Mouse (Mus musculus): ENCODE measurements around the gene Syndig1l. TPM values are rescaled to one million over a fixed set of nuclear protein-coding genes. Genes with fewer than 3 reads are reported as not detected.

Syndig1l gene
- 0.08 and 0.12 TPM in 2 replicates for polyA plus RNA-seq (2014; fragmentation: Nextera tagmentation; extraction: Ambion mirVana)

DNA sequence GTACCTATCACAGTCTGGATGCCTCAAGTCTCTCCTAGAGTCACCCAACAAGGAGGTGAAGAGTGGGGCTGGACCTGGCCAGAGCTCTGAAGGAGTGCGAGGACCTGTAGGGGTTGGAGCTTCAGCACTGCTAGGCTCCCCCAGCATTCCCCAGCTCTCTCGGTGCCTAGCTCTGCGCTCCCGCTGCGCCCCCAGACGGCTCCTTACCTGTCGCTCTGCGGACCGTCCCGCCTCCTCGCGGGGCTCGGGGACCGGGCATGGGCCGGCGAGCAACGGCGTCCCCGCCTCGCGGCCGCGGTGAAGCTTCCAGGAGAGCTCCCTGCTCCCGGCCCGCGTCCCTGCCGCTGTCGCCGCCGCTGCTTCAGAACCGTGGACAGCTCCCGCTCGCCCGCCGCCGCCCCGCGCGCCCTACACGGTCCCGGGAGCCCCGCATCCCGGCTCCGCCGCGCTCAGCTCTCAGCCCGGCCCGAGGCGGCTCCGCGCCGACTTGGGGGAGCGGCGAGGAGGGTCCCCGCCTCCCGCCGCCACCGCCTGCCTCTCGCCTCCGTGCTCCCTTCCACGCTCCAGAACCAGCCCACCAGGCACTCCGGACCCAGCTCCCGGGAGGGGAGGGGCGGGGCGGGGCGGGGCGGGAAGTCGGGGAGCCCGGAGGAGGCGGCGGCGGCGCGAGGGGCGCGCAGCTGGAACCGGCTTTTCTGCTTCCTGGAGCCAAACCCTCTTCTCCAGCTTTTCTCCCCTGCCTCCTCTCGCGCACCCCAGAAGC, at the start of gene Syndig1l:
Gene Syndig1l (minus strand): TSS at position 513 of the 763 bp plus-strand sequence.
- Histone ChIP-seq H3K36me3 (ENCODE audit: control insufficient read depth, insufficient read depth, low read length) (no peaks in the 10 kb centered on the region), H3K9ac (ENCODE audit: low read depth, low read length) (no peak within 1 kb of the TSS), H3K27me3 (replicated peaks; ENCODE audit: control insufficient read depth, insufficient read depth, low read length) (peaks cover 64% of the 10 kb centered on the region), H3K4me3 (ENCODE audit: low read depth, low read length) (peak within 1 kb of the TSS; percentile 62), H3K4me1 (replicated peaks; ENCODE audit: control insufficient read depth, insufficient read depth, low read length) (no peaks in the 10 kb centered on the region), H3K27ac (ENCODE audit: low read depth, low read length) (no peak within 1 kb of the TSS), H3K9me3 (ENCODE audit: control insufficient read depth, low read length) (no peaks in the 10 kb centered on the region), H3K4me2 (peak within 1 kb of the TSS; percentile 88)
- ATAC-seq (replicated peaks; ENCODE audit: low FRiP score) (peak; percentile 45; the same call in 1 of the 2 replicates), DNase-seq (ENCODE audit: low spot score) (peak; percentile 87)
- WGBS = under 1% methylated on average over 71 of the region's 79 CpGs

DNA sequence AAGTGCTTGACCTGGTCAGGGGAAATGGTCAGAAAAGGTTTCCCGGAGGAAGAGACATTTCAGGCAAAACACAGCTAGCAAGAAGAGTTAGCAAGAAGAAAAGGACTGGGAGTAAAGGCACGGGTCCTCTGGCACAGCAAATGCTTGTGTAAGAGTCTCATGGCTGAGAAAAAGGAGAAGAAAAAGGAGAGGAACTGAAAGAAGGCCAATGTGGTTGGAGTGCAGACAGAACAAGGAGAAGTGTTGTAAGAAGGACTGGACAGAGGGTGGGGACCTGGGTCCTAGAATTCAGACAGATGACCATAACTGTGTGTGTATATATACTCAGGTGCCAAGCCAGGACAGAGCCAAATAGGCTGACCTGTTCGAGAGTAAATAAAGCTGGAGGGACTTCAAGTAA, 49.5 kb upstream of the Syndig1l start:
- Histone ChIP-seq H3K4me1 (replicated peaks; ENCODE audit: control insufficient read depth, insufficient read depth, low read length) (no peaks in the 10 kb centered on the region), H3K27me3 (replicated peaks; ENCODE audit: control insufficient read depth, insufficient read depth, low read length) (0 out of 2 replicates have a peak, but pooled peaks cover 3% of the 10 kb centered on the region), H3K4me3 (ENCODE audit: low read depth, low read length) (no peak overlapping the region), H3K9me3 (ENCODE audit: control insufficient read depth, low read length) (no peaks in the 10 kb centered on the region), H3K36me3 (ENCODE audit: control insufficient read depth, insufficient read depth, low read length) (no peaks in the 10 kb centered on the region), H3K4me2 (no peak overlapping the region), H3K27ac (ENCODE audit: low read depth, low read length) (no peak overlapping the region), H3K9ac (ENCODE audit: low read depth, low read length) (no peak overlapping the region)
- 49% methylated on average over 3 of the region's 3 CpGs for WGBS
- no peak for DNase-seq (ENCODE audit: low spot score)
- ATAC-seq (replicated peaks; ENCODE audit: low FRiP score) = no peak

DNA sequence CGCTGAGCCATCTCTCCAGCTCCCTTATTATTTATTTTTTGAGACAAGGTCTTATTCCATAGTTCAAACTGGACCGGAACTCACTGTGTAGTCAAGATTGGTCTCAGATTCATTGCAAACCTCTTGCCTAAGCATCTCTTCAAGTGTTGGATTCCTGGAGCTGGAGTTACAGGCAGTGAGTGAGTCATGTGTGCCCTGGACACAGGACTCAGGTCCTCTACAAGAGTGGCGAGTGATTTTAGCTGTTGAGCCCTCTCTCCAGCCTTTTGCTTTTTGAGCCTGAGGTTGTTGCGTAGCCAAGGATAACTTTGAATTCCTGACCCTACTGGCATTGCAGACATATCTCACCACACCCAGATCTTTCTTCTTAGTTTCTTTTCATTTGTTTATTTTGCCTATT, 47.1 kb upstream of the Syndig1l start:
- no peak for DNase-seq (ENCODE audit: low spot score)
- H3K4me1 ChIP-seq (replicated peaks; ENCODE audit: control insufficient read depth, insufficient read depth, low read length) = no peaks in the 10 kb centered on the region
- no peak overlapping the region for H3K27ac ChIP-seq (ENCODE audit: low read depth, low read length)
- 70% methylated on average over 4 of the region's 4 CpGs for WGBS
- H3K4me3 ChIP-seq (ENCODE audit: low read depth, low read length) = no peak overlapping the region
- no peaks in the 10 kb centered on the region for H3K9me3 ChIP-seq (ENCODE audit: control insufficient read depth, low read length)
- 0 out of 2 replicates have a peak, but pooled peaks cover 3% of the 10 kb centered on the region for H3K27me3 ChIP-seq (replicated peaks; ENCODE audit: control insufficient read depth, insufficient read depth, low read length)
- no peak overlapping the region for H3K9ac ChIP-seq (ENCODE audit: low read depth, low read length)
- H3K4me2 ChIP-seq = no peak overlapping the region
- H3K36me3 ChIP-seq (ENCODE audit: control insufficient read depth, insufficient read depth, low read length) = no peaks in the 10 kb centered on the region
- no peak for ATAC-seq (replicated peaks; ENCODE audit: low FRiP score)

DNA sequence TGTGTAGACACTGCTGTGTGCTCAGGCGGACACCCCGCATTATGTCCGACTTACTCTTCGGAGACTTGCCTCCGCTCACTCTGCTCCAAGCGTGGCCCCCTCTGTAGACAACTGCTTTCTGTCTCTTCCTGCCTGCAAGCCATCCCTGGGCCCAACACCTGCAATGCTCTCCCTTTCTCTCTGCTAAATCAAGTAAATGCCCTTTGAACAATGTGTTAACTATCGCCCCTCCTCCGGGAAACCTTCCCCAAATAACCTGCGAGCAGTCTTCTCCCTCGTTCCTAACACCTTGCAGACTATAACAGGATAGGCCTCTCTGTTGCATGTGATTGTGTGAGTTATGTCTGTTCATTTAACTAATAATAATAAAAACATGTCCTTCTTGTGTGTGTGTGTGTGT, 44.9 kb upstream of the Syndig1l start:
- Histone ChIP-seq H3K27me3 (replicated peaks; ENCODE audit: control insufficient read depth, insufficient read depth, low read length) (0 out of 2 replicates have a peak, but pooled peaks cover 3% of the 10 kb centered on the region), H3K9me3 (ENCODE audit: control insufficient read depth, low read length) (no peaks in the 10 kb centered on the region), H3K27ac (ENCODE audit: low read depth, low read length) (no peak overlapping the region), H3K9ac (ENCODE audit: low read depth, low read length) (no peak overlapping the region), H3K4me2 (no peak overlapping the region), H3K4me3 (ENCODE audit: low read depth, low read length) (no peak overlapping the region), H3K36me3 (ENCODE audit: control insufficient read depth, insufficient read depth, low read length) (no peaks in the 10 kb centered on the region), H3K4me1 (replicated peaks; ENCODE audit: control insufficient read depth, insufficient read depth, low read length) (no peaks in the 10 kb centered on the region)
- ATAC-seq (replicated peaks; ENCODE audit: low FRiP score) (no peak), DNase-seq (ENCODE audit: low spot score) (no peak)
- 84% methylated on average over 10 of the region's 10 CpGs for WGBS

DNA sequence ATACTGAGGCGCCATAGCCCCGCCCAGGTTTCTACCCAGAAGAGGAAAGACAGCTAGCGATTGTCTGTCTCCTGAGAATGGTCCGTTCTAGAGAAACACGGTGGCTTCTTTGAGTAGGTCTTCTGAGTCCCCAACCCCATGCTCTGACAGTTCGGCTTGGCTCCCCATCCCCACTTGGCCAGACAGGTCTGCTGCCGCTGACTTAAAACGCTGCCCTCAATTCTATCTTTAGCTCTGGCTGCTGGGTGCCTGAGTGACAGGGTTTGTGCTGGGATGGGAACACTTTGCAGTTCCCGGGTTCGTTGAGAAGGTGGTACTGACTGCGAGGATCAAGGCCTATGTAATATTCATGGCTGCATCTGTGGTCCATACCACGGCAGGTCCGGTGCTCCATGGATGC, 34.7 kb upstream of the Syndig1l start:
- 60% methylated on average over 13 of the region's 13 CpGs for WGBS
- H3K27ac ChIP-seq (ENCODE audit: low read depth, low read length) = no peak overlapping the region
- no peak overlapping the region for H3K4me3 ChIP-seq (ENCODE audit: low read depth, low read length)
- no peaks in the 10 kb centered on the region for H3K9me3 ChIP-seq (ENCODE audit: control insufficient read depth, low read length)
- H3K36me3 ChIP-seq (ENCODE audit: control insufficient read depth, insufficient read depth, low read length) = no peaks in the 10 kb centered on the region
- H3K4me1 ChIP-seq (replicated peaks; ENCODE audit: control insufficient read depth, insufficient read depth, low read length) = no peaks in the 10 kb centered on the region
- no peak overlapping the region for H3K9ac ChIP-seq (ENCODE audit: low read depth, low read length)
- ATAC-seq (replicated peaks; ENCODE audit: low FRiP score) (no peak), DNase-seq (ENCODE audit: low spot score) (no peak)
- no peak overlapping the region for H3K4me2 ChIP-seq
- H3K27me3 ChIP-seq (replicated peaks; ENCODE audit: control insufficient read depth, insufficient read depth, low read length) = no peaks in the 10 kb centered on the region

DNA sequence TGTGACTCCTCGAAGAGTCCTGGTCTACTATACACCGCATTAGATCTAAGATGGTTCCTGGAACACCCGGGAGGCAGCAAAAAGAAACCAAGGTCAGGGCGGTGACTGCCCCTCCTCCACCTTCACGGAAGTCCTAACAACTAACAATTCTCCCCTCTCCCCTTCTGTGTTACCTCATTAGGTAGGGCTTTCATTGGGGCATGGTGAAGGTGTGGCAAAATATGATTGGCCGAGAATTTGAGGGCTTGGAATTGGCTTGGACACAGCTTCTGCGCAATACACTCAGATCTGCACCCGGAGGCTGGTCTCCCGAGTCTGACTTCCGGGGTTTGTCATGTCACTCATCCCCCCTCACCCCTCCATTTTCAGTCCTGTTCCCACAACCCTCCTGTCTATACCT, 29.8 kb upstream of the Syndig1l start:
- Histone ChIP-seq H3K4me3 (ENCODE audit: low read depth, low read length) (no peak overlapping the region), H3K9me3 (ENCODE audit: control insufficient read depth, low read length) (no peaks in the 10 kb centered on the region), H3K4me1 (replicated peaks; ENCODE audit: control insufficient read depth, insufficient read depth, low read length) (no peaks in the 10 kb centered on the region), H3K4me2 (no peak overlapping the region), H3K36me3 (ENCODE audit: control insufficient read depth, insufficient read depth, low read length) (no peaks in the 10 kb centered on the region), H3K27ac (ENCODE audit: low read depth, low read length) (no peak overlapping the region), H3K27me3 (replicated peaks; ENCODE audit: control insufficient read depth, insufficient read depth, low read length) (no peaks in the 10 kb centered on the region), H3K9ac (ENCODE audit: low read depth, low read length) (no peak overlapping the region)
- ATAC-seq (replicated peaks; ENCODE audit: low FRiP score) (no peak), DNase-seq (ENCODE audit: low spot score) (no peak)
- WGBS = 87% methylated on average over 10 of the region's 10 CpGs

DNA sequence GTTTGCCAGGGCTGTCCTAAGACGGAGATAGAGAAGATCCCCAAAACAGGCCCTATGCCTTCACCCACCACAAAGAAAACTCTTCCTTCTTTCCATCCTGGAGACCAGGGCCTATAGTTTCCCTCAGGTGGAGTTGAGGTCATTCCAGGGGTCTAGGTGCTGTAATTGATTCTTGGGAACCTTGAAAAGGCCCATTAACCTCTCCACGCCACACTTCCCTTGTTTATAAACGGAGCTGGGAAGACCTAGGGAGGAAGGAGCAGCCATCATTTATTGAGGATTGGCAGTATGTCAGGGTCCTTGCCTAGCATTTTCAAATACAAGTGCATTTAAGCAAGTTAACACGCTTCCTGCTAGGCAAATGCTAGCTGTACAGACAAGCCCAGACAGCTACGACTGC, 28.8 kb upstream of the Syndig1l start:
- WGBS = 63% methylated on average over 5 of the region's 5 CpGs
- no peak overlapping the region for H3K4me2 ChIP-seq
- DNase-seq (ENCODE audit: low spot score) (no peak), ATAC-seq (replicated peaks; ENCODE audit: low FRiP score) (no peak)
- H3K36me3 ChIP-seq (ENCODE audit: control insufficient read depth, insufficient read depth, low read length) = no peaks in the 10 kb centered on the region
- no peaks in the 10 kb centered on the region for H3K9me3 ChIP-seq (ENCODE audit: control insufficient read depth, low read length)
- no peaks in the 10 kb centered on the region for H3K27me3 ChIP-seq (replicated peaks; ENCODE audit: control insufficient read depth, insufficient read depth, low read length)
- no peak overlapping the region for H3K4me3 ChIP-seq (ENCODE audit: low read depth, low read length)
- no peaks in the 10 kb centered on the region for H3K4me1 ChIP-seq (replicated peaks; ENCODE audit: control insufficient read depth, insufficient read depth, low read length)
- H3K27ac ChIP-seq (ENCODE audit: low read depth, low read length) = no peak overlapping the region
- no peak overlapping the region for H3K9ac ChIP-seq (ENCODE audit: low read depth, low read length)

DNA sequence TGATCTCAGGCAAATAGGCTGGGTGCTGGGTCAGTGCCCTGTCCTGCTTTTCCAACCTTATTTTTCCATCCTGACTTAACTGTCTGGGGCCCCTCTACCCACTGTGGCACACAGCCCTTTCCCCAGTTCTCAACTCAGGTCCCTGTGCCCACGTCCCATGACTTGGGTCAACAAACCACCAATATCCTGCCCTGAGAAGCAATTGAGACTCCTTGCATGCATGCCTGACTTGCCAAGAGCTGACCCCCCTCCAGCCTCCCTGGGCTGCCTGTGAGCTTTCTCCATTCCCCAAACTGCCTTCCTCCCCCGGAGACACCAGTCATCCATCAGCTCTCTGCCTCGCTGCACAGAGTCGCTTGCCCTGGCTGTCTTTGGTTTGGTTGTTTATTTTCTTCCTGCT, 28.4 kb upstream of the Syndig1l start:
- no peak overlapping the region for H3K4me2 ChIP-seq
- no peaks in the 10 kb centered on the region for H3K9me3 ChIP-seq (ENCODE audit: control insufficient read depth, low read length)
- no peaks in the 10 kb centered on the region for H3K4me1 ChIP-seq (replicated peaks; ENCODE audit: control insufficient read depth, insufficient read depth, low read length)
- WGBS = 57% methylated on average over 4 of the region's 4 CpGs
- H3K27me3 ChIP-seq (replicated peaks; ENCODE audit: control insufficient read depth, insufficient read depth, low read length) = no peaks in the 10 kb centered on the region
- DNase-seq (ENCODE audit: low spot score) (no peak), ATAC-seq (replicated peaks; ENCODE audit: low FRiP score) (no peak)
- H3K4me3 ChIP-seq (ENCODE audit: low read depth, low read length) = no peak overlapping the region
- no peak overlapping the region for H3K9ac ChIP-seq (ENCODE audit: low read depth, low read length)
- no peak overlapping the region for H3K27ac ChIP-seq (ENCODE audit: low read depth, low read length)
- H3K36me3 ChIP-seq (ENCODE audit: control insufficient read depth, insufficient read depth, low read length) = no peaks in the 10 kb centered on the region

DNA sequence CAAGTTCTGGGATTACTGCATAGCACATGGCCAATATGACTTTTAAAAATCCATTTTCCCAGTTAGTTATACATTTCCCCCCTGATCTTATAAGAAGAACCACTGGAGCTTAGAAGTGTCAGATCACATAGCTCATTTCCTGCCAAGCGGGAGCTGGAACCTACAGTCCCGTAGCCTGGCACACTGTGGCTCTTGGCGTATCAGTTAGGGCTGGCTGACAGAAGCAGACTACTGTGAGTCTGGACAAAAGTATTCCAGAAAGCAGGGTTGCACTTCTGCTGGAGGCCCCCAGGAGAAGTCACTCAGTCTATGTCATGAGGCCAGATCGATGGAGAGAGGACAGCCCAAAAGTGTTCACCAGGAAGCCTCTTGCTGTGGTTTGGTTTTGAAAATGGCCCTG, 27.8 kb upstream of the Syndig1l start:
- no peak overlapping the region for H3K27ac ChIP-seq (ENCODE audit: low read depth, low read length)
- H3K36me3 ChIP-seq (ENCODE audit: control insufficient read depth, insufficient read depth, low read length) = no peaks in the 10 kb centered on the region
- no peak for DNase-seq (ENCODE audit: low spot score)
- no peaks in the 10 kb centered on the region for H3K4me1 ChIP-seq (replicated peaks; ENCODE audit: control insufficient read depth, insufficient read depth, low read length)
- WGBS = 71% methylated on average over 4 of the region's 4 CpGs
- no peaks in the 10 kb centered on the region for H3K27me3 ChIP-seq (replicated peaks; ENCODE audit: control insufficient read depth, insufficient read depth, low read length)
- H3K9ac ChIP-seq (ENCODE audit: low read depth, low read length) = no peak overlapping the region
- H3K9me3 ChIP-seq (ENCODE audit: control insufficient read depth, low read length) = no peaks in the 10 kb centered on the region
- H3K4me2 ChIP-seq = no peak overlapping the region
- H3K4me3 ChIP-seq (ENCODE audit: low read depth, low read length) = no peak overlapping the region
- ATAC-seq (replicated peaks; ENCODE audit: low FRiP score) = no peak

Data from liver, embryonic 11.5 days (tissue).